Mouse (Mus musculus): ENCODE measurements around the gene Hspbap1. TPM values are rescaled to one million over a fixed set of nuclear protein-coding genes. Genes with fewer than 3 reads are reported as not detected.

Hspbap1 gene
- total RNA-seq, 2 experiments from 2014 or later, result 2.9 to 3.0 TPM

DNA sequence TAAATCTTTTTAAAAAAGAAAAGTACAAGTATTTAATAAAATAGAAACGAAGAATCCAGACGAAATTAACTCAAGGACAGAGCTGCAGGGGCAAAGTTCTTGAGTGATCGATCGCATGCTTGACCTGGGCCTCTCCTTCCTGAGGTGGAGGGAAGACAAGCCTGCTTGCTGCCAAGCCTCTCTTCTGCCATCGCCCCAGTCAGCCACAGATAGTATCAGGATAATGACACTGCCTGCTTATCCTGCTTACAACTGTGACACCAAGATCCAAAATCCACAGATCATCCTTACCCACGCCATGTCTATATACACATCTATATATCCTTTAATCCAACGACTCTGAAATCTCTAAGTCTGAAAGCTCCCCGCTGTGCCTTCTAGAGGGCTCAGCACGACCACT, 13.5 kb upstream of the Hspbap1 start:
- intact Hi-C loops (cut with DNase I), result no loop called here
- DNase-seq, result no peak

- DNase-seq, result no peak
- intact Hi-C loops (cut with DNase I), result no loop called here
Measured at GRCm38 (mm10) chr16:35759401-35759800, 10.8 kb upstream of the Hspbap1 start.

- intact Hi-C loops (cut with DNase I), result no loop called here
- DNase-seq, result no peak
Measured at GRCm38 (mm10) chr16:35763590-35764296, 6.4 kb upstream of the Hspbap1 start.

DNA sequence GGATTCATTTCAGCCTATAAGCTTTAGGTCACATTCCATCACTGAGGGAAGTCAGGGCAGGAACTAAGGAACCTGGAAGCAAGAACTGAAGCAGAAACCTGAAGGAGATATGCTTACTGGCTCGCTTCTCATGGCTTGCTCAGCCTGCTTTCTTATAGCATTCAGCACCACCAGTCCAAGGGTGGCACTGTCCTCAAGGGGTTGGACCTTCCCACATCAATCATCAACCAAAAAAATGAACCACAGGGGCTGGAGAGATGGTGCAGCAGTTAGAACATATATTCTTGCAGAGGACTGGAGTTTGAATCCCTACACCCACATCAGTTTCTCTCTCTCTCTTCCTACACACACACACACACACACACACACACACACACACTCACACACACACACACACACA, 5.2 kb upstream of the Hspbap1 start:
- DNase-seq, result no peak
- intact Hi-C loops (cut with DNase I), result no loop called here

DNA sequence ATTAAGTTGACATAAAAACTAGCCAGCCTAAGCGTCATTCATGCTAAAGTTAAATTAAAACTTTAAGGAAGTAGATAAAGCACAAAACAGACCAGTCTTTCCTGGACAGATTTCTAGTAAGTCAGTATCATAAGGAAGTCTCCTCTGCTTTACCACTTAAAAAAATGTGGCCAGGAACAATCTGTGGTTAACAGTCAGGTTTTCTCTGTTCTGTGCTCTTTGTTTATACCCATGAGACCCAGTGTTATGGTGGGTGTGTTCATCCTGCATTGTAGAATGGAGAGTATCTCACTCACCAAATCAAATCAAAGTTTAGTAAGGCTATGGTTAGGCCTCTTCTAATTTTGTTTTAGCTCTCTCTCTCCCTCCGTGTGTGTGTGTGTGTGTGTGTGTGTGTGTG, 4.7 kb upstream of the Hspbap1 start:
- DNase-seq, result no peak
- intact Hi-C loops (cut with DNase I), result no loop called here

GRCm38 (mm10) chr16:35766366-35766765, 3.8 kb upstream of the Hspbap1 start:
- DNase-seq, result no peak
- intact Hi-C loops (cut with DNase I), result no loop called here

DNA sequence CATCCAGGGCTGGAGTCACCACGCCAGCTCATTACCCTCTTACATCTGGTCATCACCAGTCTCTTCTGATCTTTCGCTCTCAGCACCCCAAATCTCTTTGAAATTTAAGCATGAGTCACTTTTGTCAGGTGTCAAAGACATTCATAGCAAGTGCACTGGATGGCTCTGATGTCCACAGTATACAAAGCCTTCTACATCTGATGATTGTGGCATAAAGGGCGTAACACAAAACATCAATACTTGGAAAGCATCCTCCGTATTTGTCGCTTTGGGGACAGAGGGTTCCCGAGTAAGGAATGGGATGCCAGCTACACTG, 1.7 kb upstream of the Hspbap1 start:
- intact Hi-C loops (cut with DNase I), result no loop called here

DNA sequence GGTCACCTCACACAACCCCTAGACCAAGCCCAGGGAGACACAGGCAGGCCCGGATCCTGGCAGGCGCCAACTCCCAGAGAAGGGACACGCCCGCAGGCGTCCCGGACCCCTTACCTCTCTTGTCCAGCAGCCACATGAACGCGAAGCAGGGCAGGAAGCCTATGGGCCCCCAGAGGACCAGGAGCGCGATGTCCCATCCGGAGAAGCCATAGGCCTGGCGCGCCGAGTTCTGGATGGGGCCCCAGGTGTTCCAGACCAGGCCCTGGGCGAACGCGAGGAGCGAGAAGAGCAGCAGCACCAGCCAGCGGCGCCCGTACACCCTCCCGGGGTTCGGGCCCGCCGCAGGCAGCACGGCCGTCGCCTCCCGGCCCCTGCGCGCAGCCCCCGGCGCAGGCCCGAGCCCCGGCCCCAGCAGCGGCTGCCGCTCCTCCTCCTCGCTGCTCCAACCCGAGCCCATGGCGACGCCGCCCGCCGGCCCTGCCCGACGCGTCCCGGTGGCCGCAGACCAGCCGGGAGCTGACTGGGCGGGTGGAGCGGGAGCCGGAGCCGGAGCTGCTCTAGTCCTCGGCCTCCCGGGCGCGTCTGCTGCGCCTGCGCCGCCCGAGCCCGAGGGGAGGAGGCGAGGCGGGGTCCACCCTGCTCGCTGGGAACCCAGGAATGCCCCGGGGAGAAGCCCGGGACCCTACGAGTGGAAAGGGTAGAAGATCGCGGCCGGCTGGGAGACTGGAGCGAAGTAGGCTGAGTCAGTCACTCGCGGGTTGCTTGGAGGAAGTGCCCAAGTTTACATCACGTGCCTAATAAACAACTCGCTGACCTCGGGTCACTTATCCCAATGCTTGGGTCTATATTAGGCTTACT, 1.2 kb upstream of the Hspbap1 start, which contains the start of gene Dirc2:
TSS of gene Dirc2 (minus strand) at position 572 of the 858 bp plus-strand sequence.
- intact Hi-C loops (cut with DNase I), result no loop called here
- peak; percentile 84 to 87 for DNase-seq

More for the DNA sequence above, 1.7 kb upstream of the Hspbap1 start:
- no peak for DNase-seq

- intact Hi-C loops (cut with DNase I), result loop anchor here (5.0 kb wide), 2 partner anchors 34 to 46 kb away; no protein-coding TSS in a partner anchor
- no peak for DNase-seq
Measured at GRCm38 (mm10) chr16:35771141-35771540, 966 bp downstream of the Hspbap1 start.

GRCm38 (mm10) chr16:35771606-35772005, 1.4 kb downstream of the Hspbap1 start:
- DNase-seq, result no peak
- intact Hi-C loops (cut with DNase I), result loop anchor here (5.0 kb wide), 2 partner anchors 34 to 46 kb away; no protein-coding TSS in a partner anchor

- intact Hi-C loops (cut with DNase I), result loop anchor here (5.0 kb wide), 2 partner anchors 35 to 45 kb away; no protein-coding TSS in a partner anchor
- DNase-seq, result no peak
Measured at GRCm38 (mm10) chr16:35772598-35772997, 2.4 kb downstream of the Hspbap1 start.

GRCm38 (mm10) chr16:35775835-35776234, 5.7 kb downstream of the Hspbap1 start:
- no peak for DNase-seq
- intact Hi-C loops (cut with DNase I), result no loop called here

GRCm38 (mm10) chr16:35776737-35777136, 6.6 kb downstream of the Hspbap1 start:
- intact Hi-C loops (cut with DNase I), result no loop called here
- no peak for DNase-seq

DNA sequence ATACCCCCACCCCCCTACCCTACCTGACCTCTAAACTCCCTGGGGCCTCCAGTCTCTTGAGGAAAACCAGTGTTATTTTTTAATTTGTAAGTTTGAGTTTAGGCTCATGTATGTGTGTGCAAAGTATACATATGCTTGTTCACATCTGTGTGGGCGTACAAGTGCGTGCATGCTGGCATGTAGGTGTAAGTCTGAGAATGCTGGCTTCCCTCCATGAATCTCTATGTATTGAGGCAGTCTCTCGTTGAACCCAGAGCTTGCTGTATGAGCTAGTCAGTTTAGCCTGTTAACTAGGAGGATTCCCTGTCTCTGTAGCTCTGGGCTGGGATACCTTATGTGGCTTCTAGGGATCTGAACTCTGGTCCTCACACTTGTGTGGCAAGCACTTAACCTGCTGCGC, 7.6 kb downstream of the Hspbap1 start:
- DNase-seq, result no peak
- intact Hi-C loops (cut with DNase I), result no loop called here

GRCm38 (mm10) chr16:35779681-35780080, 9.5 kb downstream of the Hspbap1 start:
- no peak for DNase-seq

GRCm38 (mm10) chr16:35781096-35781495, 10.9 kb downstream of the Hspbap1 start:
- intact Hi-C loops (cut with DNase I), result no loop called here
- DNase-seq, result no peak

More at GRCm38 (mm10) chr16:35779681-35780080, 9.5 kb downstream of the Hspbap1 start:
- intact Hi-C loops (cut with DNase I), result no loop called here

DNA sequence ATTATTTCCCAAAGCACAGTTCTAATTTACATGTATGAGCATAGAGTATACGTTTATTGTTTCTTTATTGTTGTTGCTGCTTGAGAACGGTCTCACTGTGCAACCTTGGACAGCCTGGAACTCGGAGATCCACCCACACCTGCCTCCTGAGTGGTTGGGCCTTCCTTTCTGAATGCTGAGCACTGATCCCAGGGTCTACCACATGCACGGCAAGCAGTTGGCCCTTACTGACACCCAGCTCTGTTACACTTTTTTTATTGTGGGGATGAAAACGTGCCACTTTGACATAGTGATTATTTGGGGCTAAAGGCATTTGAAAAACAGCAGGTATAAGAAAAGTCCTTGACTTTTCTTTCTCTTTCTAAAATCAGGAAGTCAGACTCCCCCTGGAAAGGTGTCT, 11.5 kb downstream of the Hspbap1 start:
- DNase-seq, result no peak
- intact Hi-C loops (cut with DNase I), result no loop called here

- DNase-seq, result no peak
- intact Hi-C loops (cut with DNase I), result no loop called here
Measured at GRCm38 (mm10) chr16:35782451-35783206, 12.5 kb downstream of the Hspbap1 start.

GRCm38 (mm10) chr16:35783207-35783573, 13.0 kb downstream of the Hspbap1 start:
- intact Hi-C loops (cut with DNase I), result no loop called here
- no peak for DNase-seq

DNA sequence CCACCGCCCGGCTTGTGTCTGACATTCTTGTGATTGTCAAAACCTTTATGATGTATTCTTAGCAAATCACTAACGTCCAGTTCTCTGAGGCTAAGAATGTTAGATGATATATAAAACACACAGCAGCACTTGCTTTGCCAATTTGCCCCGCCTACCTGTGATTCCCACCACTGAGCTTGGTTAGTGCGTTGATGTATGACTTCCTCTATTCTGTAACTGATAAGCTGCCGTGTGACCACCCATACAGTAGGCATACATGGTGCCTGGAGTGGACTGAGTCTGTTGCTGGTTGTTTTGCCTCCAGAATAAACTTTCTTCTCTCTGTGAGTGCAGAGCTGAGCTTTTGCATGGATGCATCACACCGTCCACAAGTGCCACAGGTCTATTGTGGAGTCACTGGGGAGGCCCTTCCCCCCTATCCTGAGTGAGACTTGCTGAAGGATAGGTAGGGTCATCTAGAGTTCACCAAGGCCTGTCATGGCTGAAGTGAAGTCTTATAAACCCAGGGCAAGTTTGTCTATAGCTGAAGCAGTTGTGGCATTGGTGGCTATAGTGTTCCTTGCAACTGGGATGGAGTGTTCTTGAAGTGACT, 14.1 kb downstream of the Hspbap1 start:
- intact Hi-C loops (cut with DNase I), result no loop called here
- DNase-seq, result no peak

GRCm38 (mm10) chr16:35787163-35787562, 17.0 kb downstream of the Hspbap1 start:
- intact Hi-C loops (cut with DNase I), result no loop called here
- no peak for DNase-seq

Measured in heart, postnatal 14 days (tissue).